ENCODE assay signal across 10 mouse cellular contexts in genomic region chr2:164456413-164456812, GRCm38 (mm10). TPM values are rescaled to one million over a fixed set of nuclear protein-coding genes. Genes with fewer than 3 reads are reported as not detected.
DNase-seq lines count a peak whose midpoint lies in the region; ATAC-seq and TF ChIP-seq lines count a peak whose summit lies in the region.
"Had no signal": no experiment of that assay in that cellular context is flagged by ENCODE, and none has a peak within 500 bp of the region (broad histone marks: within the 10 kb centered on the region; RNA-seq: fewer than 3 reads in every experiment).

No protein-coding gene starts in this region.

- 54% methylated on average over 1 of the region's 1 CpGs for WGBS in kidney, embryonic 14.5 days
- 56% methylated on average over 1 of the region's 1 CpGs for WGBS in hindbrain, postnatal 0 days
- WGBS in midbrain, postnatal 0 days = 73% methylated on average over 1 of the region's 1 CpGs

- peaks cover 27% of the 10 kb centered on the region for H3K4me1 ChIP-seq in kidney, embryonic 14.5 days (ENCODE audit: control insufficient read depth, insufficient read depth, low read length)
- H3K4me1 ChIP-seq in brown adipose tissue, adult 24 weeks (ENCODE audit: control insufficient read depth, insufficient read depth, insufficient read length, low read length) = peaks cover 9% of the 10 kb centered on the region; the same call in 1 of the 2 replicates
- no peaks in the 10 kb centered on the region; the same call in 1 of the 2 replicates for H3K4me1 ChIP-seq in hindbrain, postnatal 0 days (ENCODE audit: insufficient read depth, low read length)
- H3K4me1 ChIP-seq in midbrain, postnatal 0 days (ENCODE audit: insufficient read depth, low read length) = no peaks in the 10 kb centered on the region

- no peak for ATAC-seq in kidney, embryonic 14.5 days (ENCODE audit: low FRiP score, low TSS enrichment)
- ATAC-seq in hindbrain, postnatal 0 days = no peak
- no peak for ATAC-seq in midbrain, postnatal 0 days (ENCODE audit: low FRiP score)

- H3K4me2 ChIP-seq in kidney, embryonic 14.5 days (replicated peaks; ENCODE audit: low read depth, low read length) = peak overlapping the region; percentile 30
- H3K4me2 ChIP-seq in hindbrain, postnatal 0 days (ENCODE audit: low read depth, low read length) = peak overlapping the region; percentile 41; the same call in 1 of the 2 replicates
- H3K4me2 ChIP-seq in midbrain, postnatal 0 days (ENCODE audit: low read depth, low read length, poor library complexity, severe bottlenecking) = peak overlapping the region; percentile 35; the same call in 1 of the 2 replicates

- H3K27me3 ChIP-seq in kidney, embryonic 14.5 days (ENCODE audit: control insufficient read depth, insufficient read depth, low read length) = no peaks in the 10 kb centered on the region
- no peaks in the 10 kb centered on the region for H3K27me3 ChIP-seq in hindbrain, postnatal 0 days (ENCODE audit: insufficient read depth, low read length)
- no peaks in the 10 kb centered on the region for H3K27me3 ChIP-seq in midbrain, postnatal 0 days (ENCODE audit: insufficient read depth, low read length)

- no peak for DNase-seq in kidney, adult 9 months
- DNase-seq in hindbrain, postnatal 0 days (ENCODE audit: low spot score) = no peak
- no peak for DNase-seq in midbrain, postnatal 0 days (ENCODE audit: low spot score)
- DNase-seq in adrenal gland, postnatal 4 days (ENCODE audit: low spot score in 2 of 2) = no peak
- no peak for DNase-seq in left cerebral cortex, adult 11 months (ENCODE audit: low spot score)
- no peak for DNase-seq in left cerebral cortex, adult 9 months (ENCODE audit: low spot score in 2 of 2)

- H3K27ac ChIP-seq in kidney, embryonic 14.5 days (ENCODE audit: low read depth, low read length) = peak overlapping the region; percentile 73
- peak overlapping the region; percentile 90 for H3K27ac ChIP-seq in brown adipose tissue, adult 24 weeks (replicated peaks; ENCODE audit: low read depth, low read length)
- no peak overlapping the region for H3K27ac ChIP-seq in hindbrain, postnatal 0 days
- H3K27ac ChIP-seq in midbrain, postnatal 0 days (ENCODE audit: low read depth, low read length) = no peak overlapping the region

- no peaks in the 10 kb centered on the region for H3K36me3 ChIP-seq in kidney, embryonic 14.5 days (ENCODE audit: control insufficient read depth, insufficient read depth, low read length)
- no peaks in the 10 kb centered on the region for H3K36me3 ChIP-seq in hindbrain, postnatal 0 days (ENCODE audit: insufficient read depth, low read length)
- H3K36me3 ChIP-seq in midbrain, postnatal 0 days (ENCODE audit: insufficient read depth, low read length) = no peaks in the 10 kb centered on the region

- no peak overlapping the region for H3K4me3 ChIP-seq in kidney, embryonic 14.5 days (ENCODE audit: low read length)
- H3K4me3 ChIP-seq in brown adipose tissue, adult 24 weeks (ENCODE audit: insufficient read depth, low read depth, low read length) = no peak overlapping the region
- H3K4me3 ChIP-seq in hindbrain, postnatal 0 days (ENCODE audit: low read length) = no peak overlapping the region
- no peak overlapping the region for H3K4me3 ChIP-seq in midbrain, postnatal 0 days (ENCODE audit: low read depth, low read length)

- no peaks in the 10 kb centered on the region for H3K9me3 ChIP-seq in kidney, embryonic 14.5 days (ENCODE audit: control insufficient read depth, low read length)
- H3K9me3 ChIP-seq in hindbrain, postnatal 0 days (ENCODE audit: low read length) = no peaks in the 10 kb centered on the region
- H3K9me3 ChIP-seq in midbrain, postnatal 0 days (ENCODE audit: low read length) = no peaks in the 10 kb centered on the region

- H3K9ac ChIP-seq in kidney, embryonic 14.5 days (ENCODE audit: low read depth, low read length) = peak overlapping the region; percentile 48; the same call in 1 of the 2 replicates
- H3K9ac ChIP-seq in hindbrain, postnatal 0 days (replicated peaks; ENCODE audit: low read length) = no peak overlapping the region
- H3K9ac ChIP-seq in midbrain, postnatal 0 days (replicated peaks; ENCODE audit: low read length, poor library complexity, severe bottlenecking) = no peak overlapping the region; the same call in 1 of the 2 replicates

- TF ChIP-seq CTCF in hindbrain, postnatal 0 days (IDR thresholded peaks at IDR 0.05; ENCODE audit: low read depth) = no peak
- TF ChIP-seq CTCF in midbrain, postnatal 0 days (IDR thresholded peaks at IDR 0.05) = no peak

RNA-seq across cellular contexts. Expression of gene Sys1, which starts 0.4 kb away (rescaled TPM):
- 66.8 and 69.4 TPM in 2 replicates for polyA plus RNA-seq in kidney, embryonic 14.5 days (2014; fragmentation: Nextera tagmentation; extraction: Ambion mirVana)
- polyA plus RNA-seq in brown adipose tissue, adult 24 weeks (2012; ENCODE audit: insufficient read depth, insufficient read length, missing spikeins) = 24.4 and 27.2 TPM in 2 replicates
- 165 and 315 TPM in 2 replicates for total RNA-seq in hindbrain, postnatal 0 days (2014; rRNA removed)
- 108 and 113 TPM in 2 replicates for polyA plus RNA-seq in hindbrain, postnatal 0 days (2015; fragmentation: Nextera tagmentation; extraction: Ambion mirVana)
- 194 and 206 TPM in 2 replicates for total RNA-seq in midbrain, postnatal 0 days (2014; rRNA removed)
- 103 and 108 TPM in 2 replicates for polyA plus RNA-seq in midbrain, postnatal 0 days (2015; fragmentation: Nextera tagmentation; extraction: Ambion mirVana)
- 10 to 100 TPM; 34.7 to 35.0 TPM for total RNA-seq in adrenal gland, postnatal 4 days (2021)

RNA-seq across cellular contexts. Expression of gene Gm20458, which starts 4.4 kb away (rescaled TPM):
- 7.1 and 8.4 TPM in 2 replicates for polyA plus RNA-seq in kidney, embryonic 14.5 days (2014; fragmentation: Nextera tagmentation; extraction: Ambion mirVana)
- 2.4 TPM in 1 of 2 replicates, not detected in the other for polyA plus RNA-seq in brown adipose tissue, adult 24 weeks (2012; ENCODE audit: insufficient read depth, insufficient read length, missing spikeins)
- 34.4 and 36.9 TPM in 2 replicates for total RNA-seq in hindbrain, postnatal 0 days (2014; rRNA removed)
- 9.6 and 10.8 TPM in 2 replicates for polyA plus RNA-seq in hindbrain, postnatal 0 days (2015; fragmentation: Nextera tagmentation; extraction: Ambion mirVana)
- total RNA-seq in midbrain, postnatal 0 days (2014; rRNA removed) = 4.7 and 15.0 TPM in 2 replicates
- polyA plus RNA-seq in midbrain, postnatal 0 days (2015; fragmentation: Nextera tagmentation; extraction: Ambion mirVana) = 6.9 and 7.2 TPM in 2 replicates
- total RNA-seq in adrenal gland, postnatal 4 days (2021) = 1 to 10 TPM in 1 of 2 experiments, under 1 TPM in 1; 0.48 to 3.0 TPM

RNA-seq across cellular contexts. Expression of gene Sdc4, which starts 12.7 kb away (rescaled TPM):
- 87.8 and 108 TPM in 2 replicates for polyA plus RNA-seq in kidney, embryonic 14.5 days (2014; fragmentation: Nextera tagmentation; extraction: Ambion mirVana)
- 34.7 and 37.6 TPM in 2 replicates for polyA plus RNA-seq in brown adipose tissue, adult 24 weeks (2012; ENCODE audit: insufficient read depth, insufficient read length, missing spikeins)
- 31.1 and 34.1 TPM in 2 replicates for total RNA-seq in hindbrain, postnatal 0 days (2014; rRNA removed)
- 36.7 and 39.5 TPM in 2 replicates for polyA plus RNA-seq in hindbrain, postnatal 0 days (2015; fragmentation: Nextera tagmentation; extraction: Ambion mirVana)
- 13.8 and 20.3 TPM in 2 replicates for total RNA-seq in midbrain, postnatal 0 days (2014; rRNA removed)
- 18.3 and 19.3 TPM in 2 replicates for polyA plus RNA-seq in midbrain, postnatal 0 days (2015; fragmentation: Nextera tagmentation; extraction: Ambion mirVana)
- 10 to 100 TPM; 75.2 to 93.9 TPM for total RNA-seq in adrenal gland, postnatal 4 days (2021)

RNA-seq across cellular contexts. Expression of gene Trp53tg5, which starts 17.1 kb away (rescaled TPM):
- not detected in 2 replicates for polyA plus RNA-seq in kidney, embryonic 14.5 days (2014; fragmentation: Nextera tagmentation; extraction: Ambion mirVana)
- polyA plus RNA-seq in brown adipose tissue, adult 24 weeks (2012; ENCODE audit: insufficient read depth, insufficient read length, missing spikeins) = not detected in 2 replicates
- total RNA-seq in hindbrain, postnatal 0 days (2014; rRNA removed) = not detected in 2 replicates
- not detected in 2 replicates for polyA plus RNA-seq in hindbrain, postnatal 0 days (2015; fragmentation: Nextera tagmentation; extraction: Ambion mirVana)
- not detected in 2 replicates for total RNA-seq in midbrain, postnatal 0 days (2014; rRNA removed)
- not detected in 2 replicates for polyA plus RNA-seq in midbrain, postnatal 0 days (2015; fragmentation: Nextera tagmentation; extraction: Ambion mirVana)
- not detected for total RNA-seq in adrenal gland, postnatal 4 days (2021)
- total RNA-seq: gastrocnemius, postnatal 25 days had no signal
- polyA plus RNA-seq: limb, embryonic 14.5 days had no signal

RNA-seq across cellular contexts. Expression of gene Dbndd2, which starts 29.5 kb away (rescaled TPM):
- polyA plus RNA-seq in kidney, embryonic 14.5 days (2014; fragmentation: Nextera tagmentation; extraction: Ambion mirVana) = 12.4 and 14.7 TPM in 2 replicates
- 23.0 and 26.8 TPM in 2 replicates for polyA plus RNA-seq in brown adipose tissue, adult 24 weeks (2012; ENCODE audit: insufficient read depth, insufficient read length, missing spikeins)
- 29.5 and 30.9 TPM in 2 replicates for total RNA-seq in hindbrain, postnatal 0 days (2014; rRNA removed)
- polyA plus RNA-seq in hindbrain, postnatal 0 days (2015; fragmentation: Nextera tagmentation; extraction: Ambion mirVana) = 37.2 and 38.0 TPM in 2 replicates
- total RNA-seq in midbrain, postnatal 0 days (2014; rRNA removed) = 21.1 and 26.7 TPM in 2 replicates
- 24.8 and 25.4 TPM in 2 replicates for polyA plus RNA-seq in midbrain, postnatal 0 days (2015; fragmentation: Nextera tagmentation; extraction: Ambion mirVana)
- total RNA-seq in adrenal gland, postnatal 4 days (2021) = 10 to 100 TPM; 10.9 to 17.1 TPM

Comparison
In these comparisons a context has a peak if more than half of its experiments do, and no peak if none do; other contexts are left out.
1. H3K27ac ChIP-seq: peak in kidney, embryonic 14.5 days (single experiment) and brown adipose tissue, adult 24 weeks (single experiment); none in hindbrain, postnatal 0 days (single experiment) and midbrain, postnatal 0 days (single experiment).
2. Peak in every context shown above with its lines, with median percentiles within 50 percentile points of each other: H3K4me2 ChIP-seq.